Mouse (Mus musculus) heart, embryonic 16.5 days (tissue): Measurements from ENCODE around the gene Snrnp70. TPM values are rescaled to one million over a fixed set of nuclear protein-coding genes. Genes with fewer than 3 reads are reported as not detected.

Experiments
- ATAC-seq: fragments of 200-750 bp; cut with Nextera tagmentation; replicated peaks from 2 replicates; pipeline ENCODE4 v1.8.0; 2017; ENCODE audit warnings: moderate number of reproducible peaks; ENCODE audit not compliant: insufficient read depth, low FRiP score; ENCODE audit errors: extremely low read depth
- H3K27ac ChIP-seq: fragments of 300-500 bp; sonication (generic); 2 replicates; pipeline ENCODE4 v1.5.1; 2014; ENCODE audit warnings: mild to moderate bottlenecking, low read length, control low read depth, moderate library complexity
- H3K27me3 ChIP-seq: fragments of 300-500 bp; sonication (generic); 2 replicates; pipeline ENCODE4 v1.6.1; 2014; ENCODE audit warnings: low read length, mixed read lengths; ENCODE audit not compliant: control insufficient read depth, insufficient read depth
- H3K36me3 ChIP-seq: fragments of 300-500 bp; sonication (generic); 2 replicates; pipeline ENCODE4 v1.6.1; 2014; ENCODE audit not compliant: control insufficient read depth, insufficient read depth
- H3K4me1 ChIP-seq: fragments of 300-500 bp; sonication (generic); 2 replicates; pipeline ENCODE4 v1.6.1; 2014; ENCODE audit warnings: low read length, mixed read lengths; ENCODE audit not compliant: control insufficient read depth, insufficient read depth
- H3K4me2 ChIP-seq: fragments of 300-500 bp; sonication (generic); 2 replicates; pipeline ENCODE4 v1.6.1; 2014; ENCODE audit warnings: low read depth, mild to moderate bottlenecking, control low read depth, low read length
- H3K4me3 ChIP-seq: fragments of 300-500 bp; sonication (generic); 2 replicates; pipeline ENCODE4 v1.5.1; 2014; ENCODE audit warnings: mild to moderate bottlenecking, control low read depth, low read length
- H3K9ac ChIP-seq: fragments of 300-500 bp; sonication (generic); 2 replicates; pipeline ENCODE4 v1.6.1; 2014; ENCODE audit warnings: low read length, control low read depth
- H3K9me3 ChIP-seq: fragments of 300-500 bp; sonication (generic); replicated peaks from 2 replicates; pipeline ENCODE4 v1.6.1; 2016; ENCODE audit warnings: low read length; ENCODE audit not compliant: control insufficient read depth
- WGBS: fragments of 180-500 bp; shearing (Covaris S2); extraction: QIAGEN DNeasy Blood & Tissue Kit; methylation state at CpG from one replicate; pipeline ENCODE4 v1.1.7; 2014; 5-methylcytosine and 5-hydroxymethylcytosine counted together
- polyA plus RNA-seq: library from polyadenylated mRNA; unstranded; fragments of >200 nt; fragmentation: Nextera tagmentation; extraction: Ambion mirVana; gene quantifications from 2 replicates; pipeline ENCODE4 v1.2.1, GENCODE M21; 2015

Snrnp70 gene
- polyA plus RNA-seq, 1 experiment from 2014 or later: 161 TPM

- Histone ChIP-seq H3K4me3 (peak within 1 kb of the TSS; percentile 60), H3K36me3 (peaks cover 3% of the 10 kb centered on the region; the same call in 1 of the 2 replicates), H3K27me3 (peaks cover 17% of the 10 kb centered on the region), H3K9ac (peak within 1 kb of the TSS; percentile 69), H3K4me1 (peaks cover 19% of the 10 kb centered on the region), H3K9me3 (no peaks in the 10 kb centered on the region), H3K27ac (no peak within 1 kb of the TSS), H3K4me2 (peak within 1 kb of the TSS; percentile 95)
- ATAC-seq: peak; percentile 56
- 9% methylated on average over 28 of the region's 28 CpGs for WGBS
Observed at GRCm38 (mm10) chr7:45370475-45371311, 24.8 kb downstream of the Snrnp70 start, which contains the start of gene Lin7b. Gene Lin7b, minus strand, starts transcription at chr7:45370583.

GRCm38 (mm10) chr7:45369836-45370474 is 25.6 kb downstream of the Snrnp70 start:
- Histone ChIP-seq H3K4me1 (peaks cover 19% of the 10 kb centered on the region), H3K9me3 (no peaks in the 10 kb centered on the region), H3K27me3 (peaks cover 24% of the 10 kb centered on the region), H3K9ac (peak overlapping the region; percentile 69), H3K4me2 (peak overlapping the region; percentile 95), H3K36me3 (no peaks in the 10 kb centered on the region), H3K4me3 (peak overlapping the region; percentile 60), H3K27ac (no peak overlapping the region)
- peak; percentile 0; the same call in 1 of the 2 replicates for ATAC-seq
- WGBS: 8% methylated on average over 52 of the region's 52 CpGs

- no peaks in the 10 kb centered on the region for H3K36me3 ChIP-seq
- H3K9me3 ChIP-seq: no peaks in the 10 kb centered on the region
- 75% methylated on average over 16 of the region's 16 CpGs for WGBS
- ATAC-seq: no peak
- H3K9ac ChIP-seq: no peak overlapping the region
- H3K4me2 ChIP-seq: no peak overlapping the region
- H3K4me1 ChIP-seq: peaks cover 19% of the 10 kb centered on the region
- H3K4me3 ChIP-seq: no peak overlapping the region
- H3K27ac ChIP-seq: no peak overlapping the region
- H3K27me3 ChIP-seq: peaks cover 30% of the 10 kb centered on the region
Observed at GRCm38 (mm10) chr7:45369022-45369745, 26.4 kb downstream of the Snrnp70 start.

DNA sequence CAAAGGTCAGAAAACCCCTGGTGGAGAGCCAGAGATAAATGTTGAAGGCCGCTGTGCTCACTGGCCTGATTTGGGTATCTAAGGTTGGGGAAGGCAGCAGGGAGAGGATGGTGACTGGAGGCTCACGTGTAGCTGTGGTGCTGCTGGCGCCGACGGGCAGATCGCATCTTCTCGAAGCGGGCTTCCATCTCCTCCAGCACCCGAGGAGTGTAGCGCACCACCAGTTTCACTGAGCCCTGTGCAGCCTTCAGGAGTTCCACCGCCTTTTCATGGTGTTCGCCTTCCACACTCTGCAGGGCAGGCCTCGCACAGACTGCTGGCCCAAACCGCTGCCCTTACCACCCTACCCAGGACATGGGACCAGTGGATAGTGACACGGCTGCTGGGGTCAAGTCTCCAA is 27.4 kb downstream of the Snrnp70 start:
- Histone ChIP-seq H3K4me1 (peaks cover 19% of the 10 kb centered on the region), H3K36me3 (no peaks in the 10 kb centered on the region), H3K27me3 (peaks cover 37% of the 10 kb centered on the region), H3K9ac (no peak overlapping the region; the same call in 1 of the 2 replicates), H3K27ac (no peak overlapping the region), H3K9me3 (no peaks in the 10 kb centered on the region), H3K4me2 (no peak overlapping the region), H3K4me3 (no peak overlapping the region)
- WGBS: 78% methylated on average over 15 of the region's 15 CpGs
- no peak for ATAC-seq

- Histone ChIP-seq H3K4me2 (peak overlapping the region; percentile 98), H3K9ac (peak overlapping the region; percentile 67), H3K27me3 (peaks cover 46% of the 10 kb centered on the region), H3K4me1 (peaks cover 19% of the 10 kb centered on the region), H3K27ac (peak overlapping the region; percentile 46), H3K9me3 (no peaks in the 10 kb centered on the region), H3K4me3 (peak overlapping the region; percentile 65), H3K36me3 (no peaks in the 10 kb centered on the region)
- WGBS: under 1% methylated on average over 70 of the region's 70 CpGs
- peak; percentile 90 for ATAC-seq
Observed at GRCm38 (mm10) chr7:45367020-45367880, 28.3 kb downstream of the Snrnp70 start.

- H3K4me1 ChIP-seq: peaks cover 23% of the 10 kb centered on the region
- peak within 1 kb of the TSS; percentile 65 for H3K4me3 ChIP-seq
- WGBS: 0% methylated on average over 20 of the region's 26 CpGs
- no peaks in the 10 kb centered on the region for H3K9me3 ChIP-seq
- no peaks in the 10 kb centered on the region for H3K36me3 ChIP-seq
- H3K9ac ChIP-seq: peak within 1 kb of the TSS; percentile 67
- no peak for ATAC-seq
- peak within 1 kb of the TSS; percentile 98 for H3K4me2 ChIP-seq
- peaks cover 53% of the 10 kb centered on the region for H3K27me3 ChIP-seq
- H3K27ac ChIP-seq: peak within 1 kb of the TSS; percentile 46
Observed at GRCm38 (mm10) chr7:45366652-45367019, 28.9 kb downstream of the Snrnp70 start, which contains the start of gene Ppfia3. Gene Ppfia3, minus strand, starts transcription at chr7:45367019.

GRCm38 (mm10) chr7:45365742-45366651 is 29.5 kb downstream of the Snrnp70 start:
- Histone ChIP-seq H3K27ac (no peak overlapping the region), H3K9ac (peak overlapping the region; percentile 67), H3K27me3 (peaks cover 58% of the 10 kb centered on the region), H3K9me3 (no peaks in the 10 kb centered on the region), H3K4me3 (peak overlapping the region; percentile 65), H3K4me1 (peaks cover 26% of the 10 kb centered on the region), H3K36me3 (no peaks in the 10 kb centered on the region), H3K4me2 (peak overlapping the region; percentile 98)
- no peak for ATAC-seq
- WGBS: 5% methylated on average over 35 of the region's 35 CpGs
